Mouse (Mus musculus) limb, embryonic 15.5 days (tissue): ENCODE results near the gene Ptgfrn. TPM values are rescaled to one million over a fixed set of nuclear protein-coding genes. Genes with fewer than 3 reads are reported as not detected.
A peak's percentile ranks its signal among the peaks of the same experiment; 100 is the strongest.

Experiments used
- ATAC-seq: fragments of 200-750 bp; cut with Nextera tagmentation; 2 replicates; pipeline ENCODE4 v1.8.0; 2017; ENCODE audit warnings: low read depth, moderate TSS enrichment; ENCODE audit not compliant: insufficient number of reproducible peaks, low FRiP score, low TSS enrichment
- H3K27ac ChIP-seq: fragments of 300-500 bp; sonication (generic); 2 replicates; pipeline ENCODE4 v1.5.1; 2015; ENCODE audit warnings: moderate library complexity, mild to moderate bottlenecking, inconsistent platforms
- H3K27me3 ChIP-seq: fragments of 300-500 bp; sonication (generic); 2 replicates; pipeline ENCODE4 v1.6.1; 2015; ENCODE audit warnings: inconsistent platforms
- H3K36me3 ChIP-seq: fragments of 300-500 bp; sonication (generic); 2 replicates; pipeline ENCODE4 v1.6.1; 2015; ENCODE audit warnings: inconsistent platforms
- H3K4me1 ChIP-seq: fragments of 300-500 bp; sonication (generic); 2 replicates; pipeline ENCODE4 v1.6.1; 2015; ENCODE audit warnings: inconsistent platforms
- H3K4me2 ChIP-seq: fragments of 300-500 bp; sonication (generic); 2 replicates; pipeline ENCODE4 v1.6.1; 2015; ENCODE audit warnings: mild to moderate bottlenecking, inconsistent platforms
- H3K4me3 ChIP-seq: fragments of 300-500 bp; sonication (generic); 2 replicates; pipeline ENCODE4 v1.5.1; 2015; ENCODE audit warnings: mild to moderate bottlenecking, inconsistent platforms
- H3K9ac ChIP-seq: fragments of 300-500 bp; sonication (generic); 2 replicates; pipeline ENCODE4 v1.6.1; 2015; ENCODE audit warnings: inconsistent platforms
- H3K9me3 ChIP-seq: fragments of 300-500 bp; sonication (generic); 2 replicates; pipeline ENCODE4 v1.6.1; 2016; ENCODE audit warnings: inconsistent platforms
- WGBS: fragments of 180-500 bp; shearing (Covaris S2); methylation state at CpG from one replicate; pipeline ENCODE4 v1.1.7; 2015; 5-methylcytosine and 5-hydroxymethylcytosine counted together
- polyA plus RNA-seq: library from polyadenylated mRNA; unstranded; fragments of >200 nt; fragmentation: Nextera tagmentation; extraction: Ambion mirVana; gene quantifications from 2 replicates; pipeline ENCODE4 v1.2.1, GENCODE M21; 2015

Gene Ptgfrn
- 7.8 and 8.2 TPM in 2 replicates for polyA plus RNA-seq

DNA sequence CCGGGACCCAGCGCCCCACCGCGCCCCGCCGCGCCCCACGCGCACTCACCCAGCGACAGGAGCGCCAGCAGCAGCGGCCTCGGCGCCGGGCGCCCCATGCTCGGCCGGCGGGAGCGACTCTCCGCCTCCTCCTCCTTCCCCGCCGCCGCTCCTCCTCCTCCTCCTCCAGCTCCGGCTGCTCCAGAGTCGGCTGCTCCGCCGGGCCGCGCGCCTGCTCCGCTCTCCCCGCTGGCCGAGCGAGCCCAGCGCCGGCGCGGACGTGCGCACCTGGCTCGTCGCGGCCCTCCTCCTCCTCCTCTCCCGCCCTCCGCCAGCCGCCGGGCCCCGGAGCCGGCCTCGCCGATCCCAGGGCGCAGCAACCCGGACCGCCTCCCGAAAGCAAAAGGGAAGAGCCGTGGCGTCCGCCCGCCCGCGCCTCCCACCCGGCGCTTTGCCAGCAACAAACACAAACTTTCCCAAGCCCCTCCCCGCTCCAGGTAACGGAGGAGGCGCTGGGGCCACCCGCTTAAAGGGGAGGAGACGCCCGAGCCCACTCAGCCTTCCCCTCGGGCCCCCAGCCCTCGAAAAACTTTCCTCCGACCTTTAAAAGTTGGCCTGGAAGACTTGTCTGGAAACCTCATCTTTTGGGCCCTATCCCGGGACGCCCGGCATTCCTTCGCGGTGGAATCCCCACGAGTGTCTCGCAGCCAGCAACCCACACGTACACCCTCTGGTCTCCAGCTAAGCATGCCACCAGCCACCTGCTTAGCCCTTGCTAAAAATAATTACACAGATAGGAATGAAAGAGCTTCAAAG, at the start of gene Ptgfrn:
TSS of gene Ptgfrn (minus strand) at position 236 of the 795 bp plus-strand sequence.
- H3K4me1 ChIP-seq: peaks cover 45% of the 10 kb centered on the region
- ATAC-seq: peak; percentile 68
- WGBS: under 1% methylated on average over 48 of the region's 81 CpGs

DNA sequence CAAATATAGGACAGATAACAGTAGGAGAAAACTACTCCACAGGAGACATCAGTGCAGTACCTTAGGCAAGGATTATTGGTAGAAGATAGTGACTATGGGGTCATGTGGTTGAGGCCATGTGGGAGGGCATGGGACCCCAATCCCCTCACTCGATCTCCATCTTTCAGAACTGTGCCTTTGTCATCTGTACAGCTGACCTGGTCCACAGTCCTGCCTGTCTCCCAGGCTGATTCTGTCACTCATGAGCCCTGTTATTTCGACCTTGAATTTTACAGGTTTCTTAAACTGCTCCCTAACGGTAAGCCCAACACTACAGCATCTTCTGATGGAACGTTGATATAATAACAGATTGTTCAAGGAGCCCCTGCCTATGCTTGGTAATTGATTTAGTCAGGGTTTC, 49.6 kb upstream of the Ptgfrn start:
- Histone ChIP-seq H3K27ac (no peak overlapping the region), H3K9me3 (no peaks in the 10 kb centered on the region), H3K4me1 (peaks cover 36% of the 10 kb centered on the region), H3K36me3 (no peaks in the 10 kb centered on the region), H3K27me3 (no peaks in the 10 kb centered on the region), H3K4me2 (no peak overlapping the region), H3K9ac (no peak overlapping the region), H3K4me3 (no peak overlapping the region)
- ATAC-seq: no peak
- WGBS: 83% methylated on average over 4 of the region's 4 CpGs

More for the DNA sequence above, at the start of gene Ptgfrn:
- Histone ChIP-seq H3K9ac (peak within 1 kb of the TSS; percentile 90), H3K4me3 (peak within 1 kb of the TSS; percentile 83), H3K36me3 (no peaks in the 10 kb centered on the region), H3K27ac (peak within 1 kb of the TSS; percentile 95), H3K4me2 (peak within 1 kb of the TSS; percentile 81), H3K9me3 (no peaks in the 10 kb centered on the region), H3K27me3 (no peaks in the 10 kb centered on the region)

DNA sequence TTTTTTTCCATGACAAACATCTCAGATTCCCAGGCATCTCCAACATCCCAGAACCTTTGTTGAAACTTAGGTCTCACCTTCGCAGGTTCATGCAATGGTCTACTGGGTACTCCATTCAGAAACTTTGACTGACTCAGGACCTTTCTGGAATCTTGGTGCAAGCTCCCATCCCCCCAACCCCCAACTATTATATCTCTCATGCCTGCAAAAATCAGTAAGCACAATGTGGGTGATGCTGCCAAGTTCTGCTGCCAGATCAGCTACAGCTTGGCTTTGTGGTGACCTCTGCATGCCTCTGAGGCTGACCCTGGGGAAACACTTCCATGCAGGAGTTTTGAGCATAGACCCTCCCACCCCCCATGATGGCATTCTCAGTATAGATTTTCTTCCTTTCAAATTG, 44.0 kb upstream of the Ptgfrn start:
- Histone ChIP-seq H3K4me3 (no peak overlapping the region), H3K36me3 (no peaks in the 10 kb centered on the region), H3K4me2 (no peak overlapping the region), H3K27me3 (no peaks in the 10 kb centered on the region), H3K4me1 (0 out of 2 replicates have a peak, but pooled peaks cover 4% of the 10 kb centered on the region), H3K27ac (no peak overlapping the region), H3K9ac (no peak overlapping the region), H3K9me3 (no peaks in the 10 kb centered on the region)
- ATAC-seq: no peak
- 100% methylated on average over 1 of the region's 1 CpGs for whole genome bisulfite sequencing

- 74% methylated on average over 3 of the region's 3 CpGs for WGBS
- H3K9me3 ChIP-seq: no peaks in the 10 kb centered on the region
- no peak overlapping the region for H3K4me3 ChIP-seq
- no peaks in the 10 kb centered on the region for H3K36me3 ChIP-seq
- no peaks in the 10 kb centered on the region for H3K27me3 ChIP-seq
- H3K4me1 ChIP-seq: 0 out of 2 replicates have a peak, but pooled peaks cover 4% of the 10 kb centered on the region
- ATAC-seq: no peak
- H3K4me2 ChIP-seq: no peak overlapping the region
- H3K9ac ChIP-seq: no peak overlapping the region
- no peak overlapping the region for H3K27ac ChIP-seq
These were observed 43.3 kb upstream of the Ptgfrn start for GRCm38 (mm10) chr3:101153341-101153740.

GRCm38 (mm10) chr3:101146126-101146772, 36.2 kb upstream of the Ptgfrn start:
- Histone ChIP-seq H3K4me2 (no peak overlapping the region), H3K4me3 (no peak overlapping the region), H3K9me3 (no peaks in the 10 kb centered on the region), H3K9ac (no peak overlapping the region), H3K27ac (no peak overlapping the region), H3K4me1 (peaks cover 24% of the 10 kb centered on the region), H3K36me3 (no peaks in the 10 kb centered on the region), H3K27me3 (no peaks in the 10 kb centered on the region)
- no peak for ATAC-seq
- WGBS: 72% methylated on average over 7 of the region's 7 CpGs

DNA sequence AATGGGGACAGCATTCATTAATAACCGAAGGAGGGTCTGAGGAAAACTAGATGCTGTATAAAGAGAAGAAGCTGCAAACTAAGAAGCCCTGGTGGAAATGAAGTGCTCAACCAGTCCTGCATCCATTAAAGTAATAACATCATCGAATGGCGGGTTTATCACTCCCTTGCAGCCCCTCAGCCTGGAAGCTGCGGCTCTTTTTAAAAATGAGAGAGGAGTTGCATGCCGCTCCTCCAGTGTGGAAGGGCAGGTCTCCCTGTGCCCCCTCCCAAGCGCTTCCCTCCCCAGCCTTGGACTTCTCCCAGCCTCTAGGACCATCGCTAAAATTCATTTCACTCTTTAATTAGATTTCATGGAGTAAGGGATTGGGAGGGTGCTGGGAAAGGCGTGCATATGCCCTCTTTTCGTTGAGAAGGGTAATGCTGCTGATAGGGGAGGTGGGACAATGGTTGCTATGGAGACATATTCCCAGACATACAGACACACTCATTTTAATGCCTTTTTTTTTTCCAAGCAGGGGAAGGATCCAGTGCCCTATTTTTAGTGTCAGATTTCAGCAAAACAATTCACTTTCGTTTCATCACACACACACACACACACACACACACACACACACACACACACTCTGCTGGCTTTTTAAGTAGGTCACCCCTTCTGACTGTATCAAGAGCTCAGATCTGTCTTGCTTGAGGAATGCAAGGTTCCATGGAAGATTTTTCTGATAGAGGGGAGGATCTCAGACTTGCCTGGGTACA, 35.4 kb upstream of the Ptgfrn start:
- WGBS: 29% methylated on average over 10 of the region's 10 CpGs

GRCm38 (mm10) chr3:101144366-101144948, 34.4 kb upstream of the Ptgfrn start:
- peak; percentile 62 for ATAC-seq

More for the DNA sequence above, 35.4 kb upstream of the Ptgfrn start:
- Histone ChIP-seq H3K27ac (no peak overlapping the region), H3K4me2 (no peak overlapping the region), H3K9me3 (no peaks in the 10 kb centered on the region), H3K27me3 (no peaks in the 10 kb centered on the region), H3K4me3 (no peak overlapping the region), H3K36me3 (no peaks in the 10 kb centered on the region), H3K9ac (no peak overlapping the region), H3K4me1 (peaks cover 21% of the 10 kb centered on the region)
- no peak for ATAC-seq

DNA sequence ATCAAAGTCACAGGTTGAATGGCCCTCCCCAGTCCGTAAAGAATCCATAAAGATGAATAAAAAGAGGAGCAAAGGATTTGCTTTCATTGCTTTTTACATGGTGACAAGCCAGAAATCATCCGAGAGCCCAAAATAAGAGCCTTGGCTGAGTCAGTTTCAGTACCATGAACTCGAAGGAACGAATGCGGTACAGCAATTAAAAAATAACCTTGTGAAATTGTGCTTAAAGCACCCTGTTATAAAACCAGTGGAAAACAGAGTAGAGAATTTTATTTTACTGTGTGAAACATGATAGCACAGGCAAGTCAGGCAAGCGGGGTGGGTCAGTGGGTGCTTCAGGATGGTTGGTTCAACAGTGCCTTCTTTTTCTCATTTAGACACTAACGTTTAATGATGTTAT, 33.4 kb upstream of the Ptgfrn start:
- H3K4me3 ChIP-seq: no peak overlapping the region
- H3K9ac ChIP-seq: no peak overlapping the region
- H3K9me3 ChIP-seq: no peaks in the 10 kb centered on the region
- no peaks in the 10 kb centered on the region for H3K27me3 ChIP-seq
- no peak overlapping the region for H3K27ac ChIP-seq
- peaks cover 20% of the 10 kb centered on the region for H3K4me1 ChIP-seq
- ATAC-seq: no peak
- no peaks in the 10 kb centered on the region for H3K36me3 ChIP-seq
- H3K4me2 ChIP-seq: no peak overlapping the region
- 49% methylated on average over 7 of the region's 7 CpGs for WGBS

More at GRCm38 (mm10) chr3:101144366-101144948, 34.4 kb upstream of the Ptgfrn start:
- H3K9ac ChIP-seq: no peak overlapping the region
- 43% methylated on average over 6 of the region's 6 CpGs for WGBS
- H3K36me3 ChIP-seq: no peaks in the 10 kb centered on the region
- H3K27me3 ChIP-seq: no peaks in the 10 kb centered on the region
- H3K4me2 ChIP-seq: no peak overlapping the region
- peaks cover 20% of the 10 kb centered on the region for H3K4me1 ChIP-seq
- no peaks in the 10 kb centered on the region for H3K9me3 ChIP-seq
- no peak overlapping the region for H3K4me3 ChIP-seq
- H3K27ac ChIP-seq: no peak overlapping the region

- 70% methylated on average over 8 of the region's 8 CpGs for WGBS
- ATAC-seq: no peak
These were observed 31.8 kb upstream of the Ptgfrn start for GRCm38 (mm10) chr3:101141864-101142263.

DNA sequence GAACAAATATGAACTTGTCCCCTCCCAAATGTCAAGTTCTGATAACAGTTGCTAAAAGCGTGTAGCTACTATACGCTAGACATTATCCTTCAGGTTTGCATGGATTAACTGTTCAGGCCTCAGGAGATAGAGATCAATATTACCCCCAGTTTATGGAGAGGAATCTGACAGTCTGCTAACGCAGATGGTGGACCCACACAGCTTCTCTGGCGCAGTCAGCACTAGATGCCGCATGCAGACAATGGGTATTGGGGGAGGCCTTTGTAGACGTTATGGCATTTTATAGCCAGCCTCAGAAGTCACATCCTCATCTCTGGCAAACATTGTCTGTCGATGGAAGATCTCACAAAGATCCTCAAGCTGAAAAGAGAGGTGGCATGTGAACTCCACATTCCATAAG, 29.9 kb upstream of the Ptgfrn start:
- H3K36me3 ChIP-seq: no peaks in the 10 kb centered on the region
- no peak overlapping the region for H3K4me3 ChIP-seq
- H3K4me1 ChIP-seq: peaks cover 18% of the 10 kb centered on the region
- ATAC-seq: no peak
- H3K9ac ChIP-seq: no peak overlapping the region
- 90% methylated on average over 7 of the region's 7 CpGs for WGBS
- no peak overlapping the region for H3K4me2 ChIP-seq
- no peak overlapping the region for H3K27ac ChIP-seq
- no peaks in the 10 kb centered on the region for H3K9me3 ChIP-seq
- no peaks in the 10 kb centered on the region for H3K27me3 ChIP-seq

More at GRCm38 (mm10) chr3:101141864-101142263, 31.8 kb upstream of the Ptgfrn start:
- Histone ChIP-seq H3K27me3 (no peaks in the 10 kb centered on the region), H3K9me3 (no peaks in the 10 kb centered on the region), H3K36me3 (no peaks in the 10 kb centered on the region), H3K27ac (no peak overlapping the region), H3K9ac (no peak overlapping the region), H3K4me2 (no peak overlapping the region), H3K4me1 (peaks cover 20% of the 10 kb centered on the region), H3K4me3 (no peak overlapping the region)

DNA sequence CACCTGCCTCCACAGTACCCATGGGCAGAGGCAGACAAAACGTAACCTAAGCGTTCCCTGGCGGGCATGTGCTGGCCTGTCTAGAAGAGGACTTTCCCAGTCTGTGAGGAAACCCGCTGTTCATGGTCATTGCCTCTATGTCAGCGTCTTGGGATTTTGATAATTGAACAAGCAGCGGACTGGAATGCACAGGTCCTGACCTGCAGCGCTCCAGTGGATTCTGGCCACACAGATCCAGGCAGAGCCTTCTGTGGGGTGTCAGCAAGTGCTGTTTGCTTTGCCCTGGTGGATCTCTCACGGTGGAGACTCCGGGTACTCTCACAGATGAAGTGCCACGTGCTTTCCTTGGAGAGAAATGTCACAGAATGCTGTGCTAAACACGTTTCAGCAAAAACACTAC, 26.4 kb upstream of the Ptgfrn start:
- WGBS: 35% methylated on average over 11 of the region's 11 CpGs
- no peaks in the 10 kb centered on the region for H3K27me3 ChIP-seq
- no peak overlapping the region for H3K27ac ChIP-seq
- no peaks in the 10 kb centered on the region for H3K36me3 ChIP-seq
- no peak for ATAC-seq
- H3K4me2 ChIP-seq: no peak overlapping the region
- no peak overlapping the region for H3K4me3 ChIP-seq
- no peak overlapping the region for H3K9ac ChIP-seq
- H3K9me3 ChIP-seq: no peaks in the 10 kb centered on the region
- 0 out of 2 replicates have a peak, but pooled peaks cover 7% of the 10 kb centered on the region for H3K4me1 ChIP-seq
